In genomic region chr4:126977467-126977866, GRCm38 (mm10) we compare ENCODE assay signal across 10 mouse cellular contexts. TPM values are rescaled to one million over a fixed set of nuclear protein-coding genes. Genes with fewer than 3 reads are reported as not detected.
DNase-seq lines count a peak whose midpoint lies in the region; ATAC-seq and TF ChIP-seq lines count a peak whose summit lies in the region.
"Had no signal": no experiment of that assay in that cellular context is flagged by ENCODE, and none has a peak within 500 bp of the region (broad histone marks: within the 10 kb centered on the region; RNA-seq: fewer than 3 reads in every experiment).

No protein-coding gene starts in this region.

- ATAC-seq in stomach, postnatal 0 days (ENCODE audit: low FRiP score, low TSS enrichment): no peak

- H3K4me1 ChIP-seq in stomach, postnatal 0 days (replicated peaks; ENCODE audit: control insufficient read depth, insufficient read depth): no peaks in the 10 kb centered on the region
- H3K4me1 ChIP-seq: limb, embryonic 12.5 days had no signal

- peak; percentile 47 for TF ChIP-seq CTCF in left cerebral cortex, adult 2 months (IDR thresholded peaks at IDR 0.05)
- peak; percentile 64 for TF ChIP-seq CTCF in stomach, postnatal 0 days (IDR thresholded peaks at IDR 0.05; ENCODE audit: low read depth)

- no peak overlapping the region for H3K27ac ChIP-seq in left cerebral cortex, adult 2 months
- no peak overlapping the region for H3K27ac ChIP-seq in stomach, postnatal 0 days (replicated peaks)
- H3K27ac ChIP-seq: limb, embryonic 12.5 days had no signal

- DNase-seq in adrenal gland, adult 18-20 months (ENCODE audit: low spot score in 2 of 2): peak; percentile 29 to 37
- no peak for DNase-seq in adrenal gland, postnatal 4 days (ENCODE audit: low spot score in 2 of 2)
- no peak for DNase-seq in left cerebral cortex, adult 2 months (ENCODE audit: extremely low spot score in 1 of 2, low spot score in 2 of 2)
- no peak for DNase-seq in left cerebral cortex, adult 8-10 months (ENCODE audit: low spot score in 2 of 2)
- DNase-seq in adrenal gland, postnatal 25 days: peak; percentile 36
- peak; percentile 57 for DNase-seq in kidney, postnatal 10 days
- peak; percentile 55 for DNase-seq in stomach, postnatal 0 days (ENCODE audit: low spot score)
- no peak for DNase-seq in urinary bladder, postnatal 25 days (ENCODE audit: low spot score)

- no peaks in the 10 kb centered on the region for H3K27me3 ChIP-seq in stomach, postnatal 0 days (ENCODE audit: control insufficient read depth, insufficient read depth, low read length)
- H3K27me3 ChIP-seq: CH12.LX; limb, embryonic 12.5 days had no signal

- no peaks in the 10 kb centered on the region for H3K36me3 ChIP-seq in stomach, postnatal 0 days (ENCODE audit: control insufficient read depth, insufficient read depth, low read length)
- H3K36me3 ChIP-seq: limb, embryonic 12.5 days had no signal

- H3K4me3 ChIP-seq in left cerebral cortex, adult 2 months: no peak overlapping the region
- H3K4me3 ChIP-seq in stomach, postnatal 0 days (ENCODE audit: low read depth, low read length): no peak overlapping the region
- H3K4me3 ChIP-seq: limb, embryonic 12.5 days had no signal

- H3K9me3 ChIP-seq in stomach, postnatal 0 days (ENCODE audit: control insufficient read depth, low read length): no peaks in the 10 kb centered on the region
- H3K9me3 ChIP-seq: limb, embryonic 12.5 days had no signal

- no peak overlapping the region for H3K9ac ChIP-seq in stomach, postnatal 0 days (ENCODE audit: low read length)
- H3K9ac ChIP-seq: limb, embryonic 12.5 days had no signal

- no peak overlapping the region for H3K4me2 ChIP-seq in stomach, postnatal 0 days (replicated peaks; ENCODE audit: low read depth)
- H3K4me2 ChIP-seq: limb, embryonic 12.5 days had no signal

- TF ChIP-seq EP300 in stomach, postnatal 0 days (optimal IDR thresholded peaks at IDR 0.05): no peak

- intact Hi-C loops in left cerebral cortex, adult 2 months (cut with DNase I): no loop called here

RNA-seq across cellular contexts. Expression of gene Zmym4, which starts 9.5 kb away (rescaled TPM):
- 10 to 100 TPM; 29.3 to 32.5 TPM for total RNA-seq in adrenal gland, adult 18-20 months (2021)
- total RNA-seq in adrenal gland, postnatal 4 days (2021): 10 to 100 TPM; 63.6 to 74.4 TPM
- total RNA-seq in left cerebral cortex, adult 2 months (2021): 10 to 100 TPM; 46.3 to 59.0 TPM
- total RNA-seq in left cerebral cortex, adult 8-10 months (2022): 10 to 100 TPM; 52.1 to 61.7 (median 57.4) TPM
- 46.7 and 56.0 TPM in 2 replicates for total RNA-seq in adrenal gland, postnatal 25 days (2021)
- polyA plus RNA-seq in stomach, postnatal 0 days (2015; fragmentation: Nextera tagmentation; extraction: Ambion mirVana): 6.7 and 7.1 TPM in 2 replicates

RNA-seq across cellular contexts. Expression of gene Sfpq, which starts 43.7 kb away (rescaled TPM):
- 100 to 1,000 TPM; 233 to 291 TPM for total RNA-seq in adrenal gland, adult 18-20 months (2021)
- 100 to 1,000 TPM; 282 to 365 TPM for total RNA-seq in adrenal gland, postnatal 4 days (2021)
- 100 to 1,000 TPM; 243 to 256 TPM for total RNA-seq in left cerebral cortex, adult 2 months (2021)
- 100 to 1,000 TPM; 156 to 207 (median 198) TPM for total RNA-seq in left cerebral cortex, adult 8-10 months (2022)
- 203 and 286 TPM in 2 replicates for total RNA-seq in adrenal gland, postnatal 25 days (2021)
- polyA plus RNA-seq in stomach, postnatal 0 days (2015; fragmentation: Nextera tagmentation; extraction: Ambion mirVana): 41.5 and 42.9 TPM in 2 replicates

Comparison
In these comparisons a context has a peak if more than half of its experiments do, and no peak if none do; other contexts are left out.
1. DNase-seq: peak in adrenal gland, adult 18-20 months (2 of 2), adrenal gland, postnatal 25 days (single experiment), kidney, postnatal 10 days (single experiment) and stomach, postnatal 0 days (single experiment); none in adrenal gland, postnatal 4 days (0 of 2), left cerebral cortex, adult 2 months (0 of 2), left cerebral cortex, adult 8-10 months (0 of 2) and urinary bladder, postnatal 25 days (single experiment).